Mouse (Mus musculus) mature B cell (primary cell): ENCODE data around the gene Gm28919.
"Not testable (repeated sequence)": the region's sequence is repeated elsewhere in the genome, so short reads cannot be mapped to it uniquely, and the experiment has no call there.

ENCODE experiments used
- in situ Hi-C: fragments of 300-500 bp; cut with MboI; formaldehyde crosslinking; loops from 2 replicates; pipeline ENCODE4 v1.14.3; 2019

Gm28919 gene

GRCm38 (mm10) chrY:6583246-6583645 lies at the start of gene Gm28919:
Gene Gm28919 (plus strand): TSS chrY:6583546.
- in situ Hi-C loops: not testable (repeated sequence)
